Mouse (Mus musculus) cerebellum, postnatal 14 days (tissue): ENCODE measurements at regions not wholly inside any gene's neighbourhood (a gene's known extent, or its start where the extent isn't known, plus 50 kb on each side); places are given as distances from the start of the nearest gene placed in this dataset.
A peak's percentile ranks its signal among the peaks of the same experiment; 100 is the strongest.

Source experiments
- DNase-seq, 2 experiments: peaks; one replicate each; pipeline ENCODE4 v3.0.0; 2021; ENCODE audit warnings: mixed read lengths in 2 of 2

- no peak for DNase-seq
Observed at GRCm38 (mm10) chr15:49335523-49336040, 4549.1 kb upstream of the Gm7489 start.

- no peak for DNase-seq
Observed at GRCm38 (mm10) chr15:49347029-49347428, 4537.7 kb upstream of the Gm7489 start.

GRCm38 (mm10) chr15:49356107-49356506 lies 4528.6 kb upstream of the Gm7489 start:
- no peak for DNase-seq

- DNase-seq: no peak
Observed at GRCm38 (mm10) chr15:49395966-49396365, 4488.7 kb upstream of the Gm7489 start.

- DNase-seq: no peak
Observed at GRCm38 (mm10) chr15:49413665-49414064, 4471.0 kb upstream of the Gm7489 start.

GRCm38 (mm10) chr15:49451310-49451709 lies 4433.4 kb upstream of the Gm7489 start:
- DNase-seq: no peak

GRCm38 (mm10) chr15:49484582-49484981 lies 4400.1 kb upstream of the Gm7489 start:
- DNase-seq: no peak

- peak in 1 of 2 experiments; percentile 7 for DNase-seq
Observed at GRCm38 (mm10) chr15:49492836-49493235, 4391.9 kb upstream of the Gm7489 start.

GRCm38 (mm10) chr15:49501821-49502220 lies 4382.9 kb upstream of the Gm7489 start:
- DNase-seq: peak; percentile 19 to 20
